Comparison of ENCODE assay signal across 42 mouse cellular contexts in the genomic region with DNA sequence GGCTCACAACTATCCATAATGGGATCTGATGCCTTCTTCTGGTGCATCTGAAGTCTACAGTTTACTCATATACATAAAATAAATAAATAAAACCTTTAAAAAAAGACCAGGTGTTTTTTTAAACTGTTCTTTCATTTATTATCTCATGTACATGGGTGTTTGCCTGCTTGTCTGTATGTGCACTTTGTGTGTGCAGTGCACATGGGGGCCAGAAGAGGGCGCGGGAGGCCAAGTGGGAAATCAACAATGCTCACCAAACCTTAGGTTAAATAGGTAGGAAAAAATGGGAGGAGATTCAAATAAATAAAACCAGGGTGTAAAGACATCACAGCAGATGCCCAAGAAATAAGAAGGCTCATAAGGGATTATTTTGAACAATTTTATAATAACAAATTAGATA. TPM values are rescaled to one million over a fixed set of nuclear protein-coding genes. Genes with fewer than 3 reads are reported as not detected.
"Had no signal": no experiment of that assay in that cellular context is flagged by ENCODE, and none has a peak within 500 bp of the region (broad histone marks: within the 10 kb centered on the region; RNA-seq: fewer than 3 reads in every experiment).

No protein-coding gene starts in this region.

- H3K36me3 ChIP-seq: heart, embryonic 10.5 days; heart, embryonic 12.5 days; hindbrain, embryonic 13.5 days; hindbrain, embryonic 15.5 days; kidney, embryonic 15.5 days; limb, embryonic 10.5 days; limb, embryonic 12.5 days; liver, embryonic 15.5 days had no signal

- H3K27me3 ChIP-seq: hindbrain, embryonic 15.5 days; kidney, embryonic 15.5 days; liver, embryonic 15.5 days had no signal

- H3K4me3 ChIP-seq: gastrocnemius, adult 2 months; heart, embryonic 10.5 days; heart, embryonic 12.5 days; hindbrain, embryonic 13.5 days; hindbrain, embryonic 15.5 days; kidney, embryonic 15.5 days; limb, embryonic 10.5 days; limb, embryonic 12.5 days; liver, embryonic 15.5 days had no signal

- DNase-seq: gastrocnemius, adult 2 months; gastrocnemius, postnatal 10 days; gastrocnemius, postnatal 25 days; heart, adult 18-20 months; heart, postnatal 10 days; heart, postnatal 36 days; kidney, adult 11 months; kidney, postnatal 14 days; kidney, postnatal 36 days; layer of hippocampus, adult 9-11 months; layer of hippocampus, postnatal 36 days; liver had no signal

- H3K9ac ChIP-seq: heart, embryonic 12.5 days; hindbrain, embryonic 13.5 days; hindbrain, embryonic 15.5 days; kidney, embryonic 15.5 days; limb, embryonic 12.5 days; liver, embryonic 15.5 days had no signal

- H3K9me3 ChIP-seq: heart, embryonic 10.5 days; limb, embryonic 10.5 days had no signal

- H3K27ac ChIP-seq: gastrocnemius, adult 2 months; heart, embryonic 10.5 days; hindbrain, embryonic 13.5 days; hindbrain, embryonic 15.5 days; hindbrain, postnatal 0 days; kidney, embryonic 15.5 days; kidney, postnatal 0 days; limb, embryonic 10.5 days; limb, embryonic 12.5 days; liver, embryonic 15.5 days had no signal

- H3K4me1 ChIP-seq: heart, embryonic 10.5 days; heart, embryonic 12.5 days; hindbrain, embryonic 13.5 days; hindbrain, embryonic 15.5 days; kidney, embryonic 15.5 days; limb, embryonic 10.5 days; limb, embryonic 12.5 days; liver, embryonic 15.5 days had no signal

RNA-seq across cellular contexts. Expression of gene Olfr718-ps1, which starts 2.7 kb away (rescaled TPM):
- total RNA-seq: gastrocnemius, adult 2 months; gastrocnemius, postnatal 10 days; granulocyte monocyte progenitor cell, adult 5-6 weeks; heart, adult 18-20 months; heart, adult 8-10 months; heart, postnatal 36 days; hematopoietic stem cell, adult 5-6 weeks; hindbrain, postnatal 0 days had no signal
- polyA plus RNA-seq: heart, embryonic 12.5 days; heart, embryonic 14.5 days; heart, embryonic 16.5 days; hindbrain, embryonic 11.5 days; hindbrain, postnatal 0 days; intestine, embryonic 14.5 days; intestine, embryonic 16.5 days; kidney, adult 2 months; kidney, postnatal 0 days; large intestine, adult 2 months; limb, embryonic 12.5 days; limb, embryonic 14.5 days; liver, embryonic 11.5 days; liver, embryonic 15.5 days had no signal

RNA-seq across cellular contexts. Expression of gene Spdye4b, which starts 30.8 kb away (rescaled TPM):
- total RNA-seq: gastrocnemius, adult 2 months; gastrocnemius, postnatal 10 days; gastrocnemius, postnatal 25 days; gastrocnemius, postnatal 4 days; granulocyte monocyte progenitor cell, adult 5-6 weeks; heart, adult 18-20 months; heart, adult 8-10 months; heart, postnatal 10 days; heart, postnatal 36 days; hematopoietic stem cell, adult 5-6 weeks; hindbrain, postnatal 0 days; layer of hippocampus, adult 18-20 months; layer of hippocampus, adult 8-10 months; layer of hippocampus, postnatal 14 days; layer of hippocampus, postnatal 36 days; left cerebral cortex, adult 18-20 months; left cerebral cortex, adult 8-10 months; left cerebral cortex, postnatal 10 days; left cerebral cortex, postnatal 36 days had no signal
- polyA plus RNA-seq: heart, embryonic 10.5 days; heart, embryonic 12.5 days; heart, embryonic 14.5 days; heart, embryonic 16.5 days; hindbrain, embryonic 11.5 days; hindbrain, embryonic 13.5 days; hindbrain, embryonic 15.5 days; hindbrain, postnatal 0 days; intestine, embryonic 14.5 days; intestine, embryonic 16.5 days; kidney, adult 2 months; kidney, embryonic 15.5 days; kidney, postnatal 0 days; large intestine, adult 2 months; limb, embryonic 10.5 days; limb, embryonic 12.5 days; limb, embryonic 14.5 days; liver, embryonic 11.5 days; liver, embryonic 15.5 days had no signal
